Mouse (Mus musculus) right cerebral cortex, postnatal 36 days (tissue): ENCODE results near the gene Tbc1d17.

Experiments
- DNase-seq, 2 experiments: peaks; one replicate each; pipeline ENCODE4 v3.0.0; 2022; ENCODE audit warnings: low spot score in 2 of 2, mixed read lengths in 1 of 2

Tbc1d17 gene

GRCm38 (mm10) chr7:44789531-44789930, 59.3 kb downstream of the Tbc1d17 start:
- DNase-seq = no peak
